Mouse (Mus musculus) kidney, embryonic 15.5 days (tissue): Measurements from ENCODE around the gene Gm10324. TPM values are rescaled to one million over a fixed set of nuclear protein-coding genes. Genes with fewer than 3 reads are reported as not detected.
"Not testable (repeated sequence)": the region's sequence is repeated elsewhere in the genome, so short reads cannot be mapped to it uniquely, and the experiment has no call there.

Experiments
- ATAC-seq: fragments of 200-750 bp; cut with Nextera tagmentation; replicated peaks from 2 replicates; pipeline ENCODE4 v1.8.0; 2017; ENCODE audit warnings: moderate TSS enrichment; ENCODE audit not compliant: low FRiP score
- H3K27ac ChIP-seq: fragments of 300-500 bp; sonication (generic); 2 replicates; pipeline ENCODE4 v1.5.1; 2015; ENCODE audit warnings: mild to moderate bottlenecking, inconsistent platforms
- H3K27me3 ChIP-seq: fragments of 300-500 bp; sonication (generic); 2 replicates; pipeline ENCODE4 v1.6.1; 2015; ENCODE audit warnings: inconsistent platforms
- H3K36me3 ChIP-seq: fragments of 300-500 bp; sonication (generic); 2 replicates; pipeline ENCODE4 v1.6.1; 2015; ENCODE audit warnings: inconsistent platforms
- H3K4me1 ChIP-seq: fragments of 300-500 bp; sonication (generic); 2 replicates; pipeline ENCODE4 v1.6.1; 2015; ENCODE audit warnings: inconsistent platforms
- H3K4me2 ChIP-seq: fragments of 300-500 bp; sonication (generic); 2 replicates; pipeline ENCODE4 v1.6.1; 2015; ENCODE audit warnings: moderate library complexity, mild to moderate bottlenecking, inconsistent platforms
- H3K4me3 ChIP-seq: fragments of 300-500 bp; sonication (generic); replicated peaks from 2 replicates; pipeline ENCODE4 v1.5.1; 2015; ENCODE audit warnings: mild to moderate bottlenecking, inconsistent platforms
- H3K9ac ChIP-seq: fragments of 300-500 bp; sonication (generic); 2 replicates; pipeline ENCODE4 v1.6.1; 2015; ENCODE audit warnings: mild to moderate bottlenecking, inconsistent platforms
- H3K9me3 ChIP-seq: fragments of 300-500 bp; sonication (generic); replicated peaks from 2 replicates; pipeline ENCODE4 v1.6.1; 2016; ENCODE audit warnings: inconsistent platforms
- WGBS: fragments of 180-500 bp; shearing (Covaris S2); methylation state at CpG from one replicate; pipeline ENCODE4 v1.1.7; 2015; ENCODE audit warnings: mixed read lengths; 5-methylcytosine and 5-hydroxymethylcytosine counted together
- polyA plus RNA-seq: library from polyadenylated mRNA; unstranded; fragments of >200 nt; fragmentation: Nextera tagmentation; extraction: Ambion mirVana; gene quantifications from 2 replicates; pipeline ENCODE4 v1.2.1, GENCODE M21; 2015

Gene Gm10324
- polyA plus RNA-seq, result not detected in 2 replicates

DNA sequence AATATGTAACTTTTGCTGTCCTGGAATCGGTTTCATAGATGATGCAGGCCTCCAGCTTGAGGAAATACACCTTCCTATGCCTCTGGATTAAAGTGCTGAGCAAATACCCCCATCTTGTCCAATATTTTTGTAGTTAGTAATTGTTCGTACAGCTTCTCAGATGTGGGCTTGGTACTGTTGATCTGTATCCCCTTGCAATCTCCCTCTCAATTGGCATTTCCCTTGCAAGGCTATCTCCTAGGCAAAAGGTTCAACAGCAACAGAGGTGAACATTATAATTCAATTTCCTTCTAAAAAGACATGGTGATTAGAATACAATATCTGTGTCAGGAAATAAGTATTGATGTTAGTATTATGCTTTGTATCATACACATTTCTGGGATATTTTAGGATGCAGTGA, at the start of gene Gm10324:
Gene Gm10324 (plus strand): TSS at position 301 of the 400 bp plus-strand sequence.
- ATAC-seq, H3K4me1 ChIP-seq: not testable (repeated sequence)

More for the DNA sequence above, at the start of gene Gm10324:
- not testable (repeated sequence) for H3K4me2 ChIP-seq, H3K27ac ChIP-seq, H3K4me3 ChIP-seq, H3K9ac ChIP-seq, H3K27me3 ChIP-seq, H3K9me3 ChIP-seq, H3K36me3 ChIP-seq
- WGBS, result no CpG with 5 or more reads among the region's 2 CpGs

Other genes starting within 250 kb of the Gm10324 start
- not detected in 2 replicates for gene Gm10772, start 108.0 kb downstream of the Gm10324 start, polyA plus RNA-seq